Mouse (Mus musculus): ENCODE measurements at regions not wholly inside any gene's neighbourhood (a gene's known extent, or its start where the extent isn't known, plus 50 kb on each side); places are given as distances from the start of the nearest gene placed in this dataset.

- Histone ChIP-seq H3K4me3 (ENCODE audit: low read depth, low read length) (no peak overlapping the region), H3K4me1 (ENCODE audit: control insufficient read depth, insufficient read depth, low read length) (no peaks in the 10 kb centered on the region), H3K36me3 (ENCODE audit: control insufficient read depth, insufficient read depth, low read length) (no peaks in the 10 kb centered on the region), H3K9me3 (ENCODE audit: control insufficient read depth, low read depth, low read length) (no peaks in the 10 kb centered on the region), H3K4me2 (replicated peaks; ENCODE audit: low read depth, low read length) (no peak overlapping the region), H3K9ac (replicated peaks; ENCODE audit: low read depth, low read length) (no peak overlapping the region), H3K27ac (ENCODE audit: low read length) (no peak overlapping the region), H3K27me3 (ENCODE audit: control insufficient read depth, insufficient read depth, low read length) (no peaks in the 10 kb centered on the region)
- 73% methylated on average over 3 of the region's 3 CpGs for WGBS
- no peak for ATAC-seq (ENCODE audit: insufficient number of reproducible peaks, insufficient read depth, low FRiP score, low read depth)
Measured at GRCm38 (mm10) chrX:13357973-13358372, 77.2 kb downstream of the Ddx3x start.

DNA sequence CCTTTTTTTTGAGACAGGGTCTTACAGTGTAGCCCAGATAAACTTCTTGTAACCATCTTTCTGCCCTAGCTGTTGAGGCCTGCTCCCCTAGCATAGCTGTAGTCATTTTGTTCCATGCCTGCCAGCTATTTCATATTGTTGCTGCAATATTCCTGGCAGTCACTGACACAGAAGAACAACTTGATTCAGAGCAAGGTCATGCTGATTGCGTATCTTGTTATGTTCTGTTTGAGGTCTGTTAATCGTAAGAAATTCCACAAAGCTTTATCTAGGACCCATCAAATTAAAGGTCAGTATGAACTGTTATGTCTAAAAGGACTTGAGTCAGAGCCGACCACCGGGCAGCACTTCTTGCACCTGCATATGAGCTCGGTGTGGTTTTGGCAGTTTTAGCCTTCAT, 79.7 kb downstream of the Ddx3x start:
- no peaks in the 10 kb centered on the region for H3K9me3 ChIP-seq (ENCODE audit: control insufficient read depth, low read depth, low read length)
- H3K4me3 ChIP-seq (ENCODE audit: low read depth, low read length): no peak overlapping the region
- H3K36me3 ChIP-seq (ENCODE audit: control insufficient read depth, insufficient read depth, low read length): no peaks in the 10 kb centered on the region
- no peak overlapping the region for H3K4me2 ChIP-seq (replicated peaks; ENCODE audit: low read depth, low read length)
- H3K9ac ChIP-seq (replicated peaks; ENCODE audit: low read depth, low read length): no peak overlapping the region
- H3K4me1 ChIP-seq (ENCODE audit: control insufficient read depth, insufficient read depth, low read length): no peaks in the 10 kb centered on the region
- no peaks in the 10 kb centered on the region for H3K27me3 ChIP-seq (ENCODE audit: control insufficient read depth, insufficient read depth, low read length)
- no peak overlapping the region for H3K27ac ChIP-seq (ENCODE audit: low read length)
- 79% methylated on average over 5 of the region's 5 CpGs for WGBS
- no peak for ATAC-seq (ENCODE audit: insufficient number of reproducible peaks, insufficient read depth, low FRiP score, low read depth)

DNA sequence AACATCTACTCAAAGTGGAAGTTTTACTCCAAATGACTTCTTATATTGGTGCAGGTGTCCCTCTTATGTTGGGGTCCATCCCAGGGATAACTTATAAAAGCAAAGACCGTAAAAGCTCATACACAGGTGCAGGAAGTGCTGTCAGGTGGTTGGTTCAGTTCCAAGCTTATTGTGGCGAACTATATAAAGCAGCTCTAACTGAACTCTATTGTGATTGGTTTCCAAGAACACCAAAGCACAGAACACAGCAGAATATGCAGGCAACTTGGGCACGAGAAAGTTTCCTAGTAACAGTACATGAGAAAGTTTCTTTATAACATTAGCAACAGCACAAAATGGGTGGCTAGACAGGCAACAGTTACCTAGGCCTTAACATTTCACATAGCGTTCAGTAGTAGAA, 89.5 kb downstream of the Ddx3x start:
- H3K4me2 ChIP-seq (replicated peaks; ENCODE audit: low read depth, low read length): no peak overlapping the region
- no peak overlapping the region for H3K27ac ChIP-seq (ENCODE audit: low read length)
- WGBS: 89% methylated on average over 4 of the region's 4 CpGs
- no peaks in the 10 kb centered on the region for H3K4me1 ChIP-seq (ENCODE audit: control insufficient read depth, insufficient read depth, low read length)
- H3K4me3 ChIP-seq (ENCODE audit: low read depth, low read length): no peak overlapping the region
- H3K36me3 ChIP-seq (ENCODE audit: control insufficient read depth, insufficient read depth, low read length): no peaks in the 10 kb centered on the region
- no peaks in the 10 kb centered on the region for H3K27me3 ChIP-seq (ENCODE audit: control insufficient read depth, insufficient read depth, low read length)
- H3K9ac ChIP-seq (replicated peaks; ENCODE audit: low read depth, low read length): no peak overlapping the region
- H3K9me3 ChIP-seq (ENCODE audit: control insufficient read depth, low read depth, low read length): no peaks in the 10 kb centered on the region
- no peak for ATAC-seq (ENCODE audit: insufficient number of reproducible peaks, insufficient read depth, low FRiP score, low read depth)

DNA sequence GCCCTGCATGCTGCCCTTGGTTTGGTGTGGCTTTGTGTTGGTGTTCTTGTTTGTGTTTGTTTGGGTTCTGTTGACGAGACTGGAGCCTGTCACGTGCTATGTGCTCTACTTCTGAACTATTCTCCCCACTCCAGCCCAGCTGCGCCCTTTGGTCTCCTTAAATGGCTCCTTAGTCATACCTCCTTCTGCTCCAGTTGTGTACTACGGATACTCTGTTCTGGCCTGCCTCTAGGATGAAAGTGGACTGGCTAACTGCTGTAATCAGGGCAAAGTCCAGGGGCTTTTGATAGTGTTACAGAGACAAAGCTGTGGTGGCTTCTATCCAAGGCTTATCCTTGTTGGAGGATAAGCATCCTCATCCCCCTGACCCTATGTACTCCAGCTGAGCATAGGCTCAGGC, 92.0 kb downstream of the Ddx3x start:
- Histone ChIP-seq H3K4me2 (replicated peaks; ENCODE audit: low read depth, low read length) (no peak overlapping the region), H3K9me3 (ENCODE audit: control insufficient read depth, low read depth, low read length) (no peaks in the 10 kb centered on the region), H3K9ac (replicated peaks; ENCODE audit: low read depth, low read length) (no peak overlapping the region), H3K27me3 (ENCODE audit: control insufficient read depth, insufficient read depth, low read length) (no peaks in the 10 kb centered on the region), H3K4me1 (ENCODE audit: control insufficient read depth, insufficient read depth, low read length) (no peaks in the 10 kb centered on the region), H3K4me3 (ENCODE audit: low read depth, low read length) (no peak overlapping the region), H3K27ac (ENCODE audit: low read length) (no peak overlapping the region), H3K36me3 (ENCODE audit: control insufficient read depth, insufficient read depth, low read length) (no peaks in the 10 kb centered on the region)
- 76% methylated on average over 4 of the region's 4 CpGs for WGBS
- ATAC-seq (ENCODE audit: insufficient number of reproducible peaks, insufficient read depth, low FRiP score, low read depth): no peak

GRCm38 (mm10) chrX:13386354-13386753, 79.6 kb upstream of the Nyx start:
- no peak for ATAC-seq (ENCODE audit: insufficient number of reproducible peaks, insufficient read depth, low FRiP score, low read depth)
- no peaks in the 10 kb centered on the region for H3K9me3 ChIP-seq (ENCODE audit: control insufficient read depth, low read depth, low read length)
- H3K4me1 ChIP-seq (ENCODE audit: control insufficient read depth, insufficient read depth, low read length): no peaks in the 10 kb centered on the region
- H3K27ac ChIP-seq (ENCODE audit: low read length): no peak overlapping the region
- no peaks in the 10 kb centered on the region for H3K36me3 ChIP-seq (ENCODE audit: control insufficient read depth, insufficient read depth, low read length)
- H3K4me3 ChIP-seq (ENCODE audit: low read depth, low read length): no peak overlapping the region
- 74% methylated on average over 9 of the region's 9 CpGs for WGBS
- H3K27me3 ChIP-seq (ENCODE audit: control insufficient read depth, insufficient read depth, low read length): no peaks in the 10 kb centered on the region
- no peak overlapping the region for H3K4me2 ChIP-seq (replicated peaks; ENCODE audit: low read depth, low read length)
- no peak overlapping the region for H3K9ac ChIP-seq (replicated peaks; ENCODE audit: low read depth, low read length)

GRCm38 (mm10) chrX:13398466-13398865, 67.4 kb upstream of the Nyx start:
- Histone ChIP-seq H3K27ac (ENCODE audit: low read length) (no peak overlapping the region), H3K9ac (replicated peaks; ENCODE audit: low read depth, low read length) (no peak overlapping the region), H3K9me3 (ENCODE audit: control insufficient read depth, low read depth, low read length) (no peaks in the 10 kb centered on the region), H3K4me3 (ENCODE audit: low read depth, low read length) (no peak overlapping the region), H3K27me3 (ENCODE audit: control insufficient read depth, insufficient read depth, low read length) (no peaks in the 10 kb centered on the region), H3K4me1 (ENCODE audit: control insufficient read depth, insufficient read depth, low read length) (no peaks in the 10 kb centered on the region), H3K36me3 (ENCODE audit: control insufficient read depth, insufficient read depth, low read length) (no peaks in the 10 kb centered on the region), H3K4me2 (replicated peaks; ENCODE audit: low read depth, low read length) (no peak overlapping the region)
- ATAC-seq (ENCODE audit: insufficient number of reproducible peaks, insufficient read depth, low FRiP score, low read depth): no peak

GRCm38 (mm10) chrX:13412726-13413125, 53.2 kb upstream of the Nyx start:
- H3K27ac ChIP-seq (ENCODE audit: low read length): no peak overlapping the region
- no peaks in the 10 kb centered on the region for H3K4me1 ChIP-seq (ENCODE audit: control insufficient read depth, insufficient read depth, low read length)
- WGBS: 54% methylated on average over 2 of the region's 2 CpGs
- no peak overlapping the region for H3K9ac ChIP-seq (replicated peaks; ENCODE audit: low read depth, low read length)
- no peaks in the 10 kb centered on the region for H3K36me3 ChIP-seq (ENCODE audit: control insufficient read depth, insufficient read depth, low read length)
- H3K4me2 ChIP-seq (replicated peaks; ENCODE audit: low read depth, low read length): no peak overlapping the region
- H3K9me3 ChIP-seq (ENCODE audit: control insufficient read depth, low read depth, low read length): no peaks in the 10 kb centered on the region
- H3K4me3 ChIP-seq (ENCODE audit: low read depth, low read length): no peak overlapping the region
- no peak for ATAC-seq (ENCODE audit: insufficient number of reproducible peaks, insufficient read depth, low FRiP score, low read depth)
- H3K27me3 ChIP-seq (ENCODE audit: control insufficient read depth, insufficient read depth, low read length): no peaks in the 10 kb centered on the region

GRCm38 (mm10) chrX:13413135-13413534, 52.8 kb upstream of the Nyx start:
- ATAC-seq (ENCODE audit: insufficient number of reproducible peaks, insufficient read depth, low FRiP score, low read depth): peak; percentile 78; the same call in 1 of the 2 replicates

More at GRCm38 (mm10) chrX:13413135-13413534, 52.8 kb upstream of the Nyx start:
- Histone ChIP-seq H3K9ac (replicated peaks; ENCODE audit: low read depth, low read length) (no peak overlapping the region), H3K27me3 (ENCODE audit: control insufficient read depth, insufficient read depth, low read length) (no peaks in the 10 kb centered on the region), H3K4me3 (ENCODE audit: low read depth, low read length) (no peak overlapping the region), H3K36me3 (ENCODE audit: control insufficient read depth, insufficient read depth, low read length) (no peaks in the 10 kb centered on the region), H3K27ac (ENCODE audit: low read length) (no peak overlapping the region), H3K4me2 (replicated peaks; ENCODE audit: low read depth, low read length) (no peak overlapping the region), H3K4me1 (ENCODE audit: control insufficient read depth, insufficient read depth, low read length) (no peaks in the 10 kb centered on the region), H3K9me3 (ENCODE audit: control insufficient read depth, low read depth, low read length) (no peaks in the 10 kb centered on the region)
- 44% methylated on average over 3 of the region's 3 CpGs for WGBS

Measured in stomach, embryonic 14.5 days (tissue).